Mouse (Mus musculus): ENCODE data around the gene Cyp2g1. TPM values are rescaled to one million over a fixed set of nuclear protein-coding genes. Genes with fewer than 3 reads are reported as not detected.

Gene Cyp2g1
- polyA plus RNA-seq (2017; shearing (Covaris generic)): not detected

DNA sequence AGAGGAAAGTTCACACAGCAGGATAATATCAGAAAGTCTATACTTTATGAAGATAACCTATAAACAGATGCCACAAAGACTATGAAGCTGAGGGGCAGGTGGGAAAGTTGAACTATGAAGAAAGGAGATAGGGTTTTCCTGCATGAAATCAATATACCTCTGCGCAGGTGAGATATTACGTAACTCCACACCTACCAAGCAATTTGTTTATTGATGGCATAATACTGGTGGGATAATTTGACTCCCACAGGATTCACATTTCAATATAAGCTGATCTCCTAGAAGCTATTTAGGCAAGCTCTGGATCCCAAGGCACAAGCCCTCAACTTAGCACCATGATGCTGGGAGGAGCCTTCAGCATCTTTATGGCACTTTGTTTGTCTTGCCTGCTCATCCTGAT is at the start of gene Cyp2g1:
Gene Cyp2g1, plus strand, starts transcription at position 301 of the 400 bp plus-strand sequence.

GRCm38 (mm10) chr7:26835059-26835458 is 26.4 kb downstream of the Cyp2g1 start, which contains the start of gene Cyp2a5:
TSS of gene Cyp2a5 (plus strand) at chr7:26835305.

Other genes with a start within 250 kb of the Cyp2g1 start
- 0.17 TPM for gene Vmn1r185, start 190.4 kb upstream of the Cyp2g1 start, polyA plus RNA-seq (2017; shearing (Covaris generic))
- gene Cyp2b23, start 122.5 kb upstream of the Cyp2g1 start, polyA plus RNA-seq (2017; shearing (Covaris generic)): 0.23 TPM
- gene Cyp2b19, start 51.8 kb upstream of the Cyp2g1 start, polyA plus RNA-seq (2017; shearing (Covaris generic)): not detected
- gene Cyp2a5, start 26.4 kb downstream of the Cyp2g1 start, polyA plus RNA-seq (2017; shearing (Covaris generic)): not detected
- gene Cyp2a22, start 130.5 kb downstream of the Cyp2g1 start, polyA plus RNA-seq (2017; shearing (Covaris generic)): not detected
- gene Cyp2a12, start 220.2 kb downstream of the Cyp2g1 start, polyA plus RNA-seq (2017; shearing (Covaris generic)): 0.23 TPM

All from effector memory CD4-positive, alpha-beta T cell, adult 7 months (primary cell).